Mouse (Mus musculus): ENCODE results near the gene Gsn.

Gsn gene

GRCm38 (mm10) chr2:35325930-35326329 is 69.8 kb downstream of the Gsn start:
- DNase-seq (ENCODE audit: low spot score in 2 of 2), result no peak

GRCm38 (mm10) chr2:35326931-35327330 is 70.8 kb downstream of the Gsn start:
- DNase-seq (ENCODE audit: low spot score in 2 of 2), result no peak

- peak; percentile 56 to 75 for DNase-seq (ENCODE audit: low spot score in 2 of 2)
These were observed 71.4 kb downstream of the Gsn start for GRCm38 (mm10) chr2:35327583-35327982.

- no peak for DNase-seq (ENCODE audit: low spot score in 2 of 2)
These were observed 72.0 kb downstream of the Gsn start for GRCm38 (mm10) chr2:35328064-35328792.

- DNase-seq (ENCODE audit: low spot score in 2 of 2), result no peak
These were observed 72.9 kb downstream of the Gsn start for GRCm38 (mm10) chr2:35329061-35329460.

- no peak for DNase-seq (ENCODE audit: low spot score in 2 of 2)
These were observed 75.0 kb downstream of the Gsn start for GRCm38 (mm10) chr2:35331205-35331604.

GRCm38 (mm10) chr2:35333670-35334069 is 77.5 kb downstream of the Gsn start:
- DNase-seq (ENCODE audit: low spot score in 2 of 2), result no peak

GRCm38 (mm10) chr2:35335620-35336019 is 79.4 kb downstream of the Gsn start:
- no peak for DNase-seq (ENCODE audit: low spot score in 2 of 2)

- DNase-seq (ENCODE audit: low spot score in 2 of 2), result peak; percentile 100
These were observed 80.5 kb downstream of the Gsn start, which contains the start of gene Stom for GRCm38 (mm10) chr2:35336388-35337280. Gene Stom (minus strand): TSS chr2:35336976.

- peak in 1 of 2 experiments; percentile 66 for DNase-seq (ENCODE audit: low spot score in 2 of 2)
These were observed 81.2 kb downstream of the Gsn start for GRCm38 (mm10) chr2:35337419-35337818.

GRCm38 (mm10) chr2:35338036-35338435 is 81.9 kb downstream of the Gsn start:
- no peak for DNase-seq (ENCODE audit: low spot score in 2 of 2)

- DNase-seq (ENCODE audit: low spot score in 2 of 2), result no peak
These were observed 82.5 kb downstream of the Gsn start for GRCm38 (mm10) chr2:35338707-35339106.

GRCm38 (mm10) chr2:35342605-35343004 is 86.4 kb downstream of the Gsn start:
- DNase-seq (ENCODE audit: low spot score in 2 of 2), result no peak

GRCm38 (mm10) chr2:35345984-35346383 is 89.8 kb downstream of the Gsn start:
- DNase-seq (ENCODE audit: low spot score in 2 of 2), result peak in 1 of 2 experiments; percentile 51

- DNase-seq (ENCODE audit: low spot score in 2 of 2), result no peak
These were observed 93.0 kb downstream of the Gsn start for GRCm38 (mm10) chr2:35349184-35349583.
